Mouse (Mus musculus) olfactory bulb, adult 2 months (tissue): ENCODE data around the gene Snai3.

Source experiments
- CTCF ChIP-seq: fragments of 200-500 bp; IDR thresholded peaks from 2 replicates; pipeline ENCODE4 v1.5.1; 2012; ENCODE audit warnings: low read depth, mild to moderate bottlenecking, low read length, moderate library complexity; ENCODE audit not compliant: insufficient read depth
- POLR2A ChIP-seq: fragments of 200-500 bp; IDR thresholded peaks from 2 replicates; pipeline ENCODE4 v1.6.1; 2012; ENCODE audit warnings: mild to moderate bottlenecking, low read depth, low read length, moderate library complexity; ENCODE audit not compliant: insufficient read depth

DNA sequence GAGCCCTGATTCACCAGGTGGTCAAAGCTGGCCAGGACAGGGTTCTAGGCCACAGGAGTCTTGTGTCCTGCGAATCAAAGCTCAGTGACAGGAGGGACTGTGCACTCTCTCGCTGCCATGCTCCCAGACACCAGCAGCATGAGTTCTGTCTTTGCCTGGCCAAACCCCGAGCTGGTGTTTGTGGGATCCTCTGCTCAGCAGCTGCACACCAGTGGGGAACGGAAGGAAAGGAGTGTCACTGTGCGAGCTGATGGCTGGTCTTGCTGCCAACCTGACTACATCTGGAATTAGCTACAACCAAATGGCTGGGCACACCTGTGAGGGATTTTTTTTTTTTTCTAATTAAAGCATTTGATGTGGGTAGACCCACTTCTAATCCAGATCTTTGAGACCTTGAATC, 10.2 kb upstream of the Snai3 start:
- no peak for TF ChIP-seq CTCF
- TF ChIP-seq POLR2A, result no peak
